Mouse (Mus musculus): ENCODE measurements at regions not wholly inside any gene's neighbourhood (a gene's known extent, or its start where the extent isn't known, plus 50 kb on each side); places are given as distances from the start of the nearest gene placed in this dataset.

DNA sequence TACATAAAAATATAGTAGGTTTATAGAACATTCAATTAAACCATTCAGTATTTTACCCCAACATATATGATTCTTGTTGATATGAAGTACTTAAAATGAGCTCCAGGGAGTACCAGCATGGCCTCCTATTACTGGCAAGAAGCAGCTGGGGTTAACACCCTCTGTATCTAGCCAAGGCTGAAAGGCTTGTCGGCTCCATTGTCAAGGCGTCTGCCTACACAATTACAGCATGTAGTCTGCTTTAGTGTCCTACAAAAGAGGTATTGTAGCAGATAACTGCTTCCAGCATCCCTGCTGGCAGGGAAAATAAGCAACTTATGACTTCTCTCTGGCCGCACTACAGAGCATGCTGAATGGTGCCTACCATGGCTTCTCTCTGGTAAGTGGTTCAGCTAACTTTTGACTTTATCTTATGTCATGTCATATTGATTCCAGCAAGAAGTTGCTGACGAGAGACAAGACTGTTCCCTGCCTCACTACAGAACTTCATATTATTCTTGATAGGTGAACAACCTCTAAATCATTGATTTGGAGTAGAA is 899.6 kb upstream of the Fam98a start:
- Histone ChIP-seq H3K4me2 (no peak overlapping the region), H3K9ac (no peak overlapping the region), H3K9me3 (replicated peaks) (no peaks in the 10 kb centered on the region), H3K27ac (no peak overlapping the region), H3K27me3 (no peaks in the 10 kb centered on the region), H3K4me3 (no peak overlapping the region), H3K36me3 (ENCODE audit: poor library complexity, severe bottlenecking) (no peaks in the 10 kb centered on the region), H3K4me1 (0 out of 2 replicates have a peak, but pooled peaks cover 2% of the 10 kb centered on the region)
- ATAC-seq: peak; percentile 16; the same call in 1 of the 2 replicates
- 12% methylated on average over 4 of the region's 4 CpGs for WGBS
